Mouse (Mus musculus): ENCODE data around the gene Tbc1d10b. TPM values are rescaled to one million over a fixed set of nuclear protein-coding genes. Genes with fewer than 3 reads are reported as not detected.

Gene Tbc1d10b
- polyA plus RNA-seq, 1 experiment from 2014 or later, result 18.7 TPM

GRCm38 (mm10) chr7:127165607-127166493 lies 42.4 kb downstream of the Tbc1d10b start:
- Histone ChIP-seq H3K27me3 (ENCODE audit: control insufficient read depth, insufficient read depth, low read length) (no peaks in the 10 kb centered on the region), H3K9ac (replicated peaks; ENCODE audit: low read depth, low read length) (no peak overlapping the region), H3K4me2 (replicated peaks; ENCODE audit: low read depth, low read length) (no peak overlapping the region), H3K9me3 (ENCODE audit: control insufficient read depth, low read depth, low read length) (no peaks in the 10 kb centered on the region), H3K36me3 (ENCODE audit: control insufficient read depth, insufficient read depth, low read length) (no peaks in the 10 kb centered on the region), H3K4me3 (ENCODE audit: low read depth, low read length) (no peak overlapping the region), H3K27ac (ENCODE audit: low read length) (no peak overlapping the region), H3K4me1 (ENCODE audit: control insufficient read depth, insufficient read depth, low read length) (no peaks in the 10 kb centered on the region)
- ATAC-seq (ENCODE audit: insufficient number of reproducible peaks, insufficient read depth, low FRiP score, low read depth), result no peak
- WGBS, result 89% methylated on average over 12 of the region's 12 CpGs

GRCm38 (mm10) chr7:127164002-127164401 lies 44.3 kb downstream of the Tbc1d10b start:
- Histone ChIP-seq H3K9me3 (ENCODE audit: control insufficient read depth, low read depth, low read length) (no peaks in the 10 kb centered on the region), H3K4me3 (ENCODE audit: low read depth, low read length) (no peak overlapping the region), H3K9ac (replicated peaks; ENCODE audit: low read depth, low read length) (no peak overlapping the region), H3K27me3 (ENCODE audit: control insufficient read depth, insufficient read depth, low read length) (no peaks in the 10 kb centered on the region), H3K36me3 (ENCODE audit: control insufficient read depth, insufficient read depth, low read length) (no peaks in the 10 kb centered on the region), H3K27ac (ENCODE audit: low read length) (no peak overlapping the region), H3K4me1 (ENCODE audit: control insufficient read depth, insufficient read depth, low read length) (no peaks in the 10 kb centered on the region), H3K4me2 (replicated peaks; ENCODE audit: low read depth, low read length) (no peak overlapping the region)
- WGBS, result 81% methylated on average over 4 of the region's 4 CpGs
- ATAC-seq (ENCODE audit: insufficient number of reproducible peaks, insufficient read depth, low FRiP score, low read depth), result no peak

- 84% methylated on average over 5 of the region's 5 CpGs for WGBS
- no peak for ATAC-seq (ENCODE audit: insufficient number of reproducible peaks, insufficient read depth, low FRiP score, low read depth)
- no peaks in the 10 kb centered on the region for H3K36me3 ChIP-seq (ENCODE audit: control insufficient read depth, insufficient read depth, low read length)
- H3K4me3 ChIP-seq (ENCODE audit: low read depth, low read length), result no peak overlapping the region
- no peak overlapping the region for H3K4me2 ChIP-seq (replicated peaks; ENCODE audit: low read depth, low read length)
- H3K27me3 ChIP-seq (ENCODE audit: control insufficient read depth, insufficient read depth, low read length), result no peaks in the 10 kb centered on the region
- no peak overlapping the region for H3K27ac ChIP-seq (ENCODE audit: low read length)
- H3K9me3 ChIP-seq (ENCODE audit: control insufficient read depth, low read depth, low read length), result no peaks in the 10 kb centered on the region
- H3K4me1 ChIP-seq (ENCODE audit: control insufficient read depth, insufficient read depth, low read length), result no peaks in the 10 kb centered on the region
- no peak overlapping the region for H3K9ac ChIP-seq (replicated peaks; ENCODE audit: low read depth, low read length)
Measured at GRCm38 (mm10) chr7:127162546-127162945, 45.7 kb downstream of the Tbc1d10b start.

GRCm38 (mm10) chr7:127157548-127157947 lies 50.7 kb downstream of the Tbc1d10b start:
- Histone ChIP-seq H3K4me1 (ENCODE audit: control insufficient read depth, insufficient read depth, low read length) (no peaks in the 10 kb centered on the region), H3K9ac (replicated peaks; ENCODE audit: low read depth, low read length) (no peak overlapping the region), H3K4me2 (replicated peaks; ENCODE audit: low read depth, low read length) (no peak overlapping the region), H3K9me3 (ENCODE audit: control insufficient read depth, low read depth, low read length) (no peaks in the 10 kb centered on the region), H3K36me3 (ENCODE audit: control insufficient read depth, insufficient read depth, low read length) (no peaks in the 10 kb centered on the region), H3K27me3 (ENCODE audit: control insufficient read depth, insufficient read depth, low read length) (no peaks in the 10 kb centered on the region), H3K4me3 (ENCODE audit: low read depth, low read length) (no peak overlapping the region), H3K27ac (ENCODE audit: low read length) (no peak overlapping the region)
- ATAC-seq (ENCODE audit: insufficient number of reproducible peaks, insufficient read depth, low FRiP score, low read depth), result no peak
- 82% methylated on average over 4 of the region's 4 CpGs for WGBS

- ATAC-seq (ENCODE audit: insufficient number of reproducible peaks, insufficient read depth, low FRiP score, low read depth), result no peak
- Histone ChIP-seq H3K4me1 (ENCODE audit: control insufficient read depth, insufficient read depth, low read length) (no peaks in the 10 kb centered on the region), H3K4me3 (ENCODE audit: low read depth, low read length) (no peak overlapping the region), H3K36me3 (ENCODE audit: control insufficient read depth, insufficient read depth, low read length) (no peaks in the 10 kb centered on the region), H3K27ac (ENCODE audit: low read length) (no peak overlapping the region), H3K4me2 (replicated peaks; ENCODE audit: low read depth, low read length) (no peak overlapping the region), H3K9ac (replicated peaks; ENCODE audit: low read depth, low read length) (no peak overlapping the region), H3K27me3 (ENCODE audit: control insufficient read depth, insufficient read depth, low read length) (no peaks in the 10 kb centered on the region), H3K9me3 (ENCODE audit: control insufficient read depth, low read depth, low read length) (no peaks in the 10 kb centered on the region)
- WGBS, result 73% methylated on average over 3 of the region's 3 CpGs
Measured at GRCm38 (mm10) chr7:127153477-127153876, 54.8 kb downstream of the Tbc1d10b start.

GRCm38 (mm10) chr7:127152464-127152863 lies 55.8 kb downstream of the Tbc1d10b start:
- Histone ChIP-seq H3K27ac (ENCODE audit: low read length) (no peak overlapping the region), H3K27me3 (ENCODE audit: control insufficient read depth, insufficient read depth, low read length) (no peaks in the 10 kb centered on the region), H3K4me1 (ENCODE audit: control insufficient read depth, insufficient read depth, low read length) (no peaks in the 10 kb centered on the region), H3K9ac (replicated peaks; ENCODE audit: low read depth, low read length) (no peak overlapping the region), H3K9me3 (ENCODE audit: control insufficient read depth, low read depth, low read length) (no peaks in the 10 kb centered on the region), H3K36me3 (ENCODE audit: control insufficient read depth, insufficient read depth, low read length) (no peaks in the 10 kb centered on the region), H3K4me3 (ENCODE audit: low read depth, low read length) (no peak overlapping the region), H3K4me2 (replicated peaks; ENCODE audit: low read depth, low read length) (no peak overlapping the region)
- 91% methylated on average over 6 of the region's 6 CpGs for WGBS
- no peak for ATAC-seq (ENCODE audit: insufficient number of reproducible peaks, insufficient read depth, low FRiP score, low read depth)

- Histone ChIP-seq H3K9me3 (ENCODE audit: control insufficient read depth, low read depth, low read length) (no peaks in the 10 kb centered on the region), H3K4me2 (replicated peaks; ENCODE audit: low read depth, low read length) (no peak overlapping the region), H3K27me3 (ENCODE audit: control insufficient read depth, insufficient read depth, low read length) (no peaks in the 10 kb centered on the region), H3K9ac (replicated peaks; ENCODE audit: low read depth, low read length) (no peak overlapping the region), H3K27ac (ENCODE audit: low read length) (no peak overlapping the region), H3K4me1 (ENCODE audit: control insufficient read depth, insufficient read depth, low read length) (no peaks in the 10 kb centered on the region), H3K4me3 (ENCODE audit: low read depth, low read length) (no peak overlapping the region), H3K36me3 (ENCODE audit: control insufficient read depth, insufficient read depth, low read length) (no peaks in the 10 kb centered on the region)
- ATAC-seq (ENCODE audit: insufficient number of reproducible peaks, insufficient read depth, low FRiP score, low read depth), result no peak
- WGBS, result 49% methylated on average over 3 of the region's 3 CpGs
Measured at GRCm38 (mm10) chr7:127147901-127148300, 60.4 kb downstream of the Tbc1d10b start.

Data from stomach, embryonic 14.5 days (tissue).